Mouse (Mus musculus): ENCODE measurements around the gene Tmem138. TPM values are rescaled to one million over a fixed set of nuclear protein-coding genes. Genes with fewer than 3 reads are reported as not detected.

Tmem138 gene
- polyA plus RNA-seq, 1 experiment: 39.2 TPM

DNA sequence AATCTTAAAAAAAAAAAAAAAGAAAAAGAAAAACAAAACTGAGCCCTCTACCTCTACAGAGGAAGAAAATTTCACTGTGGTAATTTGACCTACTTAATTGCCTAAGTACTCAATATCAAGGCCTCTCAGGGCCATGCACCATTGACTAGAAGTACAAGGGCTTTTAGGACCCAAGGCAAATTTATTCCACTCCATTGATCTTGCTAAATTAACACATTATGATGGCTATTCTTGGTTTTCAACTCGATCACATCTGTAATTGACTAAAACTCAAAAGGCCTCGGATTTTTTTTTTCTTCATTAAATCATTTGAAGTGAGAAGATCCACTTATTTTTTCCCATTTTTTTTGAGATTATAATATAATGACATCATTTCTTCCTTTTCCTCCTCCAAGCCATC is 19.7 kb downstream of the Tmem138 start:
- Histone ChIP-seq H3K79me2 (ENCODE audit: control insufficient read depth, insufficient read depth) (peaks cover 5% of the 10 kb centered on the region), H3K27me3 (ENCODE audit: control insufficient read depth, insufficient read depth, insufficient read length) (no peaks in the 10 kb centered on the region), H3K79me3 (ENCODE audit: low read depth) (no peaks in the 10 kb centered on the region), H3ac (ENCODE audit: control insufficient read depth, insufficient read length, low read depth) (no peak overlapping the region), H3K4me3 (ENCODE audit: insufficient read depth, poor library complexity, severe bottlenecking) (no peak overlapping the region), H3K36me3 (ENCODE audit: control insufficient read depth, insufficient read depth) (peaks cover 2% of the 10 kb centered on the region)
- TF ChIP-seq MAX (IDR thresholded peaks at IDR 0.05): no peak
- no peak for TF ChIP-seq MYOD1 (IDR thresholded peaks at IDR 0.05; ENCODE audit: control insufficient read depth, insufficient read length, low read depth)
- TF ChIP-seq USF1 (IDR thresholded peaks at IDR 0.05; ENCODE audit: low read depth): no peak
- TF ChIP-seq FOSL1 (IDR thresholded peaks at IDR 0.05; ENCODE audit: insufficient read depth, low read length, poor library complexity, severe bottlenecking): no peak
- TF ChIP-seq CEBPB (IDR thresholded peaks at IDR 0.05; ENCODE audit: low read depth): no peak

DNA sequence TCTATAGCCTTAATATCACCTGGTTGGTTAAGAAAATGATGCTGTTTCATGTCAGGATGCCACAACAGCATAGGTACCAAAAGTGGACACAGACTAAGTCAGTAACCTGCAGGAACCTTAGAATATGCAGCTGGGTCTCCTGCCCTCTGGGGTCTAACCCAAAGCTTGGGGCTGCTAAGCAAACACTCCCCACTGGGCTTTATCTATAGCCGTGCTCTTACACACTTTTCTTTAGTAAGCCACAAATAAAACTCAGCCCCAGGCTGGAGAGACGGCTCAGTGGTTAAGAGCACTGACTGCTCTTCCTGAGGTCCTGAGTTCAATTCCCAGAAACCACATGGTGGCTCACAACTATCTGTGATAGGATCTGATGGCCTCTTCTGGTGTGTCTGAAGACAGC is 20.2 kb downstream of the Tmem138 start:
- Histone ChIP-seq H3K79me2 (ENCODE audit: control insufficient read depth, insufficient read depth) (peaks cover 5% of the 10 kb centered on the region), H3K79me3 (ENCODE audit: low read depth) (no peaks in the 10 kb centered on the region), H3K4me3 (ENCODE audit: insufficient read depth, poor library complexity, severe bottlenecking) (no peak overlapping the region), H3K36me3 (ENCODE audit: control insufficient read depth, insufficient read depth) (peaks cover 6% of the 10 kb centered on the region), H3ac (ENCODE audit: control insufficient read depth, insufficient read length, low read depth) (no peak overlapping the region), H3K27me3 (ENCODE audit: control insufficient read depth, insufficient read depth, insufficient read length) (no peaks in the 10 kb centered on the region)
- no peak for TF ChIP-seq FOSL1 (IDR thresholded peaks at IDR 0.05; ENCODE audit: insufficient read depth, low read length, poor library complexity, severe bottlenecking)
- TF ChIP-seq MAX (IDR thresholded peaks at IDR 0.05): no peak
- no peak for TF ChIP-seq USF1 (IDR thresholded peaks at IDR 0.05; ENCODE audit: low read depth)
- no peak for TF ChIP-seq MYOD1 (IDR thresholded peaks at IDR 0.05; ENCODE audit: control insufficient read depth, insufficient read length, low read depth)
- no peak for TF ChIP-seq CEBPB (IDR thresholded peaks at IDR 0.05; ENCODE audit: low read depth)
- TF ChIP-seq CTCF (IDR thresholded peaks at IDR 0.05; ENCODE audit: control insufficient read depth, insufficient read depth, insufficient read length): no peak
- no peak for TF ChIP-seq MYOG (IDR thresholded peaks at IDR 0.05; ENCODE audit: control insufficient read depth, extremely low read depth, insufficient read length)

DNA sequence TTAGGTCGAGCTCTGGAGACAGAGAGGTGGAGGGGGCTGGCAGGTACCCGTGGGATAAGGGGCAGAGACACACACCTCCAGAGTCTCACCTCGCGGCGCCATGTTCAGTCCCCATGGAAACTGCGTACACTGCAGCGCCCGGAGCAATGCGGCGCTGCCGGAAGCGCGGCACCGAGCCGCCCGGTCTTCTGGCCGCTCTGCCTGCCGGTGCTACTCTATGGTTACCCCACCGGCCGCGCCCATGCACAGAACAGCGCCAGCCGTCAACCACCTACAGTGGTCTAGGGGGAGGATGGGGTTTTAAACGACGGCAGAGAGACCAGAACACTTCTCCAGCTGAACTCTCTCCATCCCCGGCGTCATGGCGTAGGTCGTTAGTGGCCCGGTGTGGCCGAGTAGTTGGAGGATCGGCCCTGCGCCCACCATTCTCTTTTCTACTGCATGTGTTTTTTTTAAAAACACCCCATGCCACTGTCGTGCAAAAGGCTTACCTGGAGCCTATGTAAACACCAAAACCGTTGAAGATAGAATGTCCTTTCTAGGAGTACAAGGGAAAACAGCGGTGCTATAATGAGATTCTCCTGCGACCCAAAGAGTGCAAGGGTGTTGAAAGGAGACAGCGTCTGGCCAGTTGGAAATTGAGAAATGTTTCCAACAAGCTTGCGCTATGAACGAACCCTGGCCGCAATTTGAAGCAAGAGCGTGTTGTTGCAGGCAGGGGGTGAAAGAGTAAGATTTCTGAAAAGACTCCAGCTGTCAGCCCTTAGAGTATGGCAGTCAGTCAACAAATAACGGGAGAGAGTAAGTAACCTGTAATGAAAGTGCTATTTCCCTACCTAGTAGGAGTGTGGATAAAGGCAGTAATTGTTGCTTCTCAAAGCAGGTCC is 21.3 kb downstream of the Tmem138 start, which contains the start of gene Tmem216:
TSS of gene Tmem216 (minus strand) at position 615 of the 887 bp plus-strand sequence.
- TF ChIP-seq FOSL1 (IDR thresholded peaks at IDR 0.05; ENCODE audit: insufficient read depth, low read length, poor library complexity, severe bottlenecking): no peak
- TF ChIP-seq MYOG (IDR thresholded peaks at IDR 0.05; ENCODE audit: control insufficient read depth, extremely low read depth, insufficient read length): no peak
- no peak for TF ChIP-seq MYOD1 (IDR thresholded peaks at IDR 0.05; ENCODE audit: control insufficient read depth, insufficient read length, low read depth)
- TF ChIP-seq USF1 (IDR thresholded peaks at IDR 0.05; ENCODE audit: low read depth): no peak
- no peak for TF ChIP-seq CTCF (IDR thresholded peaks at IDR 0.05; ENCODE audit: control insufficient read depth, insufficient read depth, insufficient read length)
- peak; percentile 70 for TF ChIP-seq MAX (IDR thresholded peaks at IDR 0.05)
- TF ChIP-seq CEBPB (IDR thresholded peaks at IDR 0.05; ENCODE audit: low read depth): no peak
- Histone ChIP-seq H3K79me2 (ENCODE audit: control insufficient read depth, insufficient read depth) (peaks cover 5% of the 10 kb centered on the region), H3K79me3 (ENCODE audit: low read depth) (no peaks in the 10 kb centered on the region), H3K27me3 (ENCODE audit: control insufficient read depth, insufficient read depth, insufficient read length) (no peaks in the 10 kb centered on the region), H3K36me3 (ENCODE audit: control insufficient read depth, insufficient read depth) (peaks cover 17% of the 10 kb centered on the region), H3K4me3 (ENCODE audit: insufficient read depth, poor library complexity, severe bottlenecking) (peak within 1 kb of the TSS; percentile 63), H3ac (ENCODE audit: control insufficient read depth, insufficient read length, low read depth) (peak within 1 kb of the TSS; percentile 40)

DNA sequence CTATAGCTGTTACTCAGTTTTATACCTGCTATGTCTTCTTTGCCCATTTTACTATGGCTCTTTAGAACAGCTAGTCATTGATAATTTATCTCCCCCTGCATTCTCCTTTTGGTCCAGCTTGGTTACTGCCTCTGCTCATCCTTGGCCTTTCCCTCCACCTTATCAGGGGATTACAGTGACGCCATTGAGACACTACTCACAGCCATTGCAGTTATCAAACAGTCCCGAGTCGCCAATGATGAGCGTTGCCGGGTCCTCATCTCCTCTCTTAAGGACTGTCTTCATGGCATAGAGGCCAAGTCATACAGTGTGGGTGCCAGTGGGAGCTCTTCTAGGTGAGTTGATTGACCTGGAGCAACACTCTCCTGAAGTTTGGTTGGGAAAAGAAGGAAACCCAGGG is 37.7 kb downstream of the Tmem138 start:
- no peak overlapping the region for H3K4me3 ChIP-seq (ENCODE audit: insufficient read depth, poor library complexity, severe bottlenecking)
- no peaks in the 10 kb centered on the region for H3K79me2 ChIP-seq (ENCODE audit: control insufficient read depth, insufficient read depth)
- peaks cover 94% of the 10 kb centered on the region for H3K36me3 ChIP-seq (ENCODE audit: control insufficient read depth, insufficient read depth)
- no peak for TF ChIP-seq MYOG (IDR thresholded peaks at IDR 0.05; ENCODE audit: control insufficient read depth, extremely low read depth, insufficient read length)
- TF ChIP-seq CEBPB (IDR thresholded peaks at IDR 0.05; ENCODE audit: low read depth): no peak
- TF ChIP-seq MAX (IDR thresholded peaks at IDR 0.05): no peak
- no peak for TF ChIP-seq MYOD1 (IDR thresholded peaks at IDR 0.05; ENCODE audit: control insufficient read depth, insufficient read length, low read depth)
- no peak for TF ChIP-seq CTCF (IDR thresholded peaks at IDR 0.05; ENCODE audit: control insufficient read depth, insufficient read depth, insufficient read length)
- no peak for TF ChIP-seq USF1 (IDR thresholded peaks at IDR 0.05; ENCODE audit: low read depth)
- no peak for TF ChIP-seq FOSL1 (IDR thresholded peaks at IDR 0.05; ENCODE audit: insufficient read depth, low read length, poor library complexity, severe bottlenecking)
- H3K27me3 ChIP-seq (ENCODE audit: control insufficient read depth, insufficient read depth, insufficient read length): no peaks in the 10 kb centered on the region
- no peak overlapping the region for H3ac ChIP-seq (ENCODE audit: control insufficient read depth, insufficient read length, low read depth)
- H3K79me3 ChIP-seq (ENCODE audit: low read depth): no peaks in the 10 kb centered on the region

DNA sequence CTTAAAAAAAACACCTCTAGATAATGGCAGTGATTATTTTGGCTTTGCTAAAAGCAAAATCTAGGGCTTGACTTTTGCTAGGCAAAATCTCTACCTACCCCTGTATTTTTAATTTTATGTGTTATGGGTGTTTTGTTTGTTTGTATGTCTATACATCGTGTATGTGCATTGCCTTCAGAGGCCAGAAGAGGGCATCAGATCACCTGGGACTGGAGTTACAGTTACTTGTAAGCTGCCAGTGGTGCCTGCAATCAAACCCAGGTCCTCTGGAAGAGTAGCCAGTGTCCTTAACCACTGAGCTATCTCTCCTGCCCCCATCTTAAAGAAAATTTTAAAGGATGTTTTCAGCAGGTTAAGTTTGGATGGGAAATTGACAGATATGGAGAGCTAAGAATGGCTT is 47.1 kb downstream of the Tmem138 start:
- Histone ChIP-seq H3K36me3 (ENCODE audit: control insufficient read depth, insufficient read depth) (peaks cover 69% of the 10 kb centered on the region), H3K4me3 (ENCODE audit: insufficient read depth, poor library complexity, severe bottlenecking) (no peak overlapping the region), H3K79me2 (ENCODE audit: control insufficient read depth, insufficient read depth) (peaks cover 79% of the 10 kb centered on the region), H3K79me3 (ENCODE audit: low read depth) (peaks cover 65% of the 10 kb centered on the region), H3ac (ENCODE audit: control insufficient read depth, insufficient read length, low read depth) (no peak overlapping the region), H3K27me3 (ENCODE audit: control insufficient read depth, insufficient read depth, insufficient read length) (no peaks in the 10 kb centered on the region)
- TF ChIP-seq USF1 (IDR thresholded peaks at IDR 0.05; ENCODE audit: low read depth) (no peak), CEBPB (IDR thresholded peaks at IDR 0.05; ENCODE audit: low read depth) (no peak), CTCF (IDR thresholded peaks at IDR 0.05; ENCODE audit: control insufficient read depth, insufficient read depth, insufficient read length) (no peak), MYOD1 (IDR thresholded peaks at IDR 0.05; ENCODE audit: control insufficient read depth, insufficient read length, low read depth) (no peak), FOSL1 (IDR thresholded peaks at IDR 0.05; ENCODE audit: insufficient read depth, low read length, poor library complexity, severe bottlenecking) (no peak)
